Mouse (Mus musculus) central nervous system, embryonic 18 days (tissue): Measurements from ENCODE around the gene Aadacl4. TPM values are rescaled to one million over a fixed set of nuclear protein-coding genes. Genes with fewer than 3 reads are reported as not detected.

Experiments used
- polyA plus RNA-seq: library from polyadenylated mRNA; depleted of rRNA; stranded (reverse); fragments of >200 nt; gene quantifications from 2 replicates; pipeline ENCODE4 v1.2.3, GENCODE M21; 2012; rRNA removed

Aadacl4 gene
- not detected in 2 replicates for polyA plus RNA-seq

GRCm38 (mm10) chr4:144613407-144613806 lies at the start of gene Aadacl4:
Gene Aadacl4, plus strand, starts transcription at chr4:144613707.

GRCm38 (mm10) chr4:144565034-144565433 lies 48.5 kb upstream of the Aadacl4 start, which contains the start of gene Gm13124:
Gene Gm13124, minus strand, starts transcription at chr4:144565134.

Other genes with a start within 250 kb of the Aadacl4 start
- gene Pramef20, start 235.8 kb upstream of the Aadacl4 start, polyA plus RNA-seq, result not detected in 2 replicates
- 0.08 TPM in 1 of 2 replicates, not detected in the other for gene Pramef12, start 205.2 kb upstream of the Aadacl4 start, polyA plus RNA-seq
- 0.05 TPM in 1 of 2 replicates, not detected in the other for gene 1700012P22Rik, start 174.9 kb upstream of the Aadacl4 start, polyA plus RNA-seq
- gene Gm9944, start 160.4 kb upstream of the Aadacl4 start, polyA plus RNA-seq, result not detected in 2 replicates
- gene Aadacl3, start 150.0 kb upstream of the Aadacl4 start, polyA plus RNA-seq, result not detected in 2 replicates
- not detected in 2 replicates for gene 9430007A20Rik, start 93.9 kb upstream of the Aadacl4 start, polyA plus RNA-seq
- gene Gm13124, start 48.6 kb upstream of the Aadacl4 start, polyA plus RNA-seq, result not detected in 2 replicates
- gene Gm436, start 72.7 kb downstream of the Aadacl4 start, polyA plus RNA-seq, result not detected in 2 replicates
- gene Gm13178, start 107.7 kb downstream of the Aadacl4 start, polyA plus RNA-seq, result not detected in 2 replicates
- not detected in 2 replicates for gene Gm438, start 172.9 kb downstream of the Aadacl4 start, polyA plus RNA-seq